Comparison of ENCODE assay signal across 7 mouse cellular contexts in genomic region chr4:142180874-142181273, GRCm38 (mm10). TPM values are rescaled to one million over a fixed set of nuclear protein-coding genes. Genes with fewer than 3 reads are reported as not detected.
A peak's percentile ranks its signal among the peaks of the same experiment; 100 is the strongest.
DNase-seq lines count a peak whose midpoint lies in the region; ATAC-seq and TF ChIP-seq lines count a peak whose summit lies in the region.

No protein-coding gene starts in this region.

- no peaks in the 10 kb centered on the region for H3K36me3 ChIP-seq in kidney, postnatal 0 days (ENCODE audit: insufficient read depth, low read length)
- H3K36me3 ChIP-seq in embryonic facial prominence, embryonic 12.5 days, result peaks cover 3% of the 10 kb centered on the region; the same call in 1 of the 2 replicates
- no peaks in the 10 kb centered on the region for H3K36me3 ChIP-seq in forebrain, embryonic 13.5 days (ENCODE audit: poor library complexity, severe bottlenecking)
- peaks cover 6% of the 10 kb centered on the region for H3K36me3 ChIP-seq in limb, embryonic 13.5 days

- WGBS in kidney, postnatal 0 days, result 65% methylated on average over 9 of the region's 9 CpGs
- 82% methylated on average over 9 of the region's 9 CpGs for WGBS in embryonic facial prominence, embryonic 12.5 days
- 92% methylated on average over 9 of the region's 9 CpGs for WGBS in forebrain, embryonic 13.5 days
- WGBS in limb, embryonic 13.5 days, result 81% methylated on average over 9 of the region's 9 CpGs

- H3K9ac ChIP-seq in kidney, postnatal 0 days (ENCODE audit: low read depth, low read length), result no peak overlapping the region
- no peak overlapping the region for H3K9ac ChIP-seq in embryonic facial prominence, embryonic 12.5 days
- no peak overlapping the region for H3K9ac ChIP-seq in forebrain, embryonic 13.5 days
- H3K9ac ChIP-seq in limb, embryonic 13.5 days, result peak overlapping the region; percentile 21; the same call in 1 of the 2 replicates

- H3K27me3 ChIP-seq in kidney, postnatal 0 days (ENCODE audit: insufficient read depth, low read length), result no peaks in the 10 kb centered on the region
- no peaks in the 10 kb centered on the region for H3K27me3 ChIP-seq in embryonic facial prominence, embryonic 12.5 days
- no peaks in the 10 kb centered on the region for H3K27me3 ChIP-seq in forebrain, embryonic 13.5 days
- H3K27me3 ChIP-seq in limb, embryonic 13.5 days, result no peaks in the 10 kb centered on the region

- no peak overlapping the region for H3K4me2 ChIP-seq in kidney, postnatal 0 days (ENCODE audit: low read length)
- no peak overlapping the region for H3K4me2 ChIP-seq in embryonic facial prominence, embryonic 12.5 days (replicated peaks)
- H3K4me2 ChIP-seq in forebrain, embryonic 13.5 days, result no peak overlapping the region
- peak overlapping the region; percentile 3; the same call in 1 of the 2 replicates for H3K4me2 ChIP-seq in limb, embryonic 13.5 days (replicated peaks)

- no peak for TF ChIP-seq CTCF in kidney, postnatal 0 days (IDR thresholded peaks at IDR 0.05; ENCODE audit: low read depth)

- peaks cover 24% of the 10 kb centered on the region for H3K4me1 ChIP-seq in kidney, postnatal 0 days (replicated peaks; ENCODE audit: insufficient read depth, low read length)
- H3K4me1 ChIP-seq in embryonic facial prominence, embryonic 12.5 days, result peaks cover 33% of the 10 kb centered on the region
- H3K4me1 ChIP-seq in forebrain, embryonic 13.5 days, result peaks cover 34% of the 10 kb centered on the region
- peaks cover 50% of the 10 kb centered on the region for H3K4me1 ChIP-seq in limb, embryonic 13.5 days

- no peak for DNase-seq in kidney, postnatal 0 days (ENCODE audit: low spot score)
- no peak for DNase-seq in kidney, adult 8-10 months

- no peak for ATAC-seq in kidney, postnatal 0 days (replicated peaks; ENCODE audit: low FRiP score, low read depth)
- no peak for ATAC-seq in embryonic facial prominence, embryonic 12.5 days (ENCODE audit: insufficient number of reproducible peaks, insufficient read depth, low FRiP score, low TSS enrichment)
- ATAC-seq in forebrain, embryonic 13.5 days, result no peak
- ATAC-seq in limb, embryonic 13.5 days (ENCODE audit: low FRiP score, low read depth), result no peak
- ATAC-seq in inflammation-experienced regulatory T-cells, adult 6 months, result no peak
- ATAC-seq in erythroblast, adult 5-6 weeks (replicated peaks; ENCODE audit: low FRiP score, poor library complexity, severe bottlenecking), result no peak

- no peaks in the 10 kb centered on the region for H3K9me3 ChIP-seq in kidney, postnatal 0 days (replicated peaks; ENCODE audit: low read length)
- H3K9me3 ChIP-seq in embryonic facial prominence, embryonic 12.5 days, result no peaks in the 10 kb centered on the region
- no peaks in the 10 kb centered on the region for H3K9me3 ChIP-seq in forebrain, embryonic 13.5 days (replicated peaks)
- 0 out of 2 replicates have a peak, but pooled peaks cover 2% of the 10 kb centered on the region for H3K9me3 ChIP-seq in limb, embryonic 13.5 days

- H3K27ac ChIP-seq in kidney, postnatal 0 days, result peak overlapping the region; percentile 67
- H3K27ac ChIP-seq in embryonic facial prominence, embryonic 12.5 days, result peak overlapping the region; percentile 76
- H3K27ac ChIP-seq in forebrain, embryonic 13.5 days, result peak overlapping the region; percentile 73
- peak overlapping the region; percentile 89 for H3K27ac ChIP-seq in limb, embryonic 13.5 days

- H3K4me3 ChIP-seq in kidney, postnatal 0 days (replicated peaks; ENCODE audit: low read depth, low read length), result no peak overlapping the region
- no peak overlapping the region for H3K4me3 ChIP-seq in embryonic facial prominence, embryonic 12.5 days
- H3K4me3 ChIP-seq in forebrain, embryonic 13.5 days, result no peak overlapping the region
- no peak overlapping the region for H3K4me3 ChIP-seq in limb, embryonic 13.5 days

RNA-seq across cellular contexts. Expression of gene Kazn, which starts 58.3 kb away (rescaled TPM):
- polyA plus RNA-seq in kidney, postnatal 0 days (2015; fragmentation: Nextera tagmentation; extraction: Ambion mirVana), result 16.2 and 16.4 TPM in 2 replicates
- 23.1 and 24.2 TPM in 2 replicates for polyA plus RNA-seq in embryonic facial prominence, embryonic 12.5 days (2016; fragmentation: Nextera tagmentation; extraction: Ambion mirVana)
- 18.3 and 19.1 TPM in 2 replicates for polyA plus RNA-seq in forebrain, embryonic 13.5 days (2015; fragmentation: Nextera tagmentation; extraction: Ambion mirVana)
- 14.4 and 15.3 TPM in 2 replicates for polyA plus RNA-seq in limb, embryonic 13.5 days (2015; fragmentation: Nextera tagmentation; extraction: Ambion mirVana)
- not detected for polyA plus RNA-seq in inflammation-experienced regulatory T-cells, adult 6 months (2017; shearing (Covaris generic))
- total RNA-seq in erythroblast, adult 5-6 weeks (2015; ENCODE audit: low replicate concordance), result not detected in 2 replicates
- not detected in 2 replicates for total RNA-seq in erythroblast, adult 5-6 weeks (2017; ENCODE audit: low replicate concordance)

Comparison
In these comparisons a context has a peak if more than half of its experiments do, and no peak if none do; other contexts are left out.
1. RNA of gene Kazn, which starts 58.3 kb away (polyA plus RNA-seq): 23.1 to 24.2 TPM in embryonic facial prominence, embryonic 12.5 days, 18.3 to 19.1 TPM in forebrain, embryonic 13.5 days, 16.2 to 16.4 TPM in kidney, postnatal 0 days and 14.4 to 15.3 TPM in limb, embryonic 13.5 days; not detected in inflammation-experienced regulatory T-cells, adult 6 months; every median in the first group is over 10 times any median in the second.
2. Peak in every context shown above with its lines, with median percentiles within 50 percentile points of each other: H3K27ac ChIP-seq.